Mouse (Mus musculus): ENCODE measurements around the gene Fam166a. TPM values are rescaled to one million over a fixed set of nuclear protein-coding genes. Genes with fewer than 3 reads are reported as not detected.

The Fam166a gene
- polyA plus RNA-seq, 1 experiment from 2014 or later, result 0.87 TPM

DNA sequence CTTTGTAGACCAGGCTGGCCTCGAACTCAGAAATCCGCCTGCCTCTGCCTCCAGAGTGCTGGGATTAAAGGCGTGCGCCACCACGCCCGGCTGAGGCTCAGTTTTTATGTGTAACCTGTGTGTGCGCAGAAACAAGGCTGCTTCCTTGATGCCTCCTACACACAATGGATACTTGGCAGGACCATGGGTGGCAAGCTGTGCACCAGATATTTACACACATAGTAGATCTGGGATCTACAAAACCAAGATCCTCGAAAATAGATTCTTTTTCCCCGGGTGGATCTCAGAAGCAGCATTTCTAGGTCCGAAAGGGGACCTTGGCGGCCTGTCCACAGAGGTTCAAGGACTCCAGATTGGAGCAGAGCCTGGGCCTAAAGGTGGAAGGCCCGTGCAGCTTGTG lies 43.3 kb downstream of the Fam166a start:
- H3K36me3 ChIP-seq (replicated peaks), result no peaks in the 10 kb centered on the region
- no peaks in the 10 kb centered on the region for H3K9me3 ChIP-seq
- peaks cover 24% of the 10 kb centered on the region for H3K27me3 ChIP-seq
- peak overlapping the region; percentile 79 for H3K4me3 ChIP-seq (replicated peaks)
- 46% methylated on average over 12 of the region's 12 CpGs for WGBS
- peak overlapping the region; percentile 99 for H3K4me2 ChIP-seq
- H3K27ac ChIP-seq, result 0 out of 2 replicates have a peak overlapping the region, but pooled peaks have one; percentile 5
- 0 out of 2 replicates have a peak overlapping the region, but pooled peaks have one; percentile 25 for H3K9ac ChIP-seq
- peaks cover 46% of the 10 kb centered on the region for H3K4me1 ChIP-seq
- 0 out of 2 replicates have a peak, but pooled peaks have one; percentile 1 for ATAC-seq (ENCODE audit: low FRiP score)

DNA sequence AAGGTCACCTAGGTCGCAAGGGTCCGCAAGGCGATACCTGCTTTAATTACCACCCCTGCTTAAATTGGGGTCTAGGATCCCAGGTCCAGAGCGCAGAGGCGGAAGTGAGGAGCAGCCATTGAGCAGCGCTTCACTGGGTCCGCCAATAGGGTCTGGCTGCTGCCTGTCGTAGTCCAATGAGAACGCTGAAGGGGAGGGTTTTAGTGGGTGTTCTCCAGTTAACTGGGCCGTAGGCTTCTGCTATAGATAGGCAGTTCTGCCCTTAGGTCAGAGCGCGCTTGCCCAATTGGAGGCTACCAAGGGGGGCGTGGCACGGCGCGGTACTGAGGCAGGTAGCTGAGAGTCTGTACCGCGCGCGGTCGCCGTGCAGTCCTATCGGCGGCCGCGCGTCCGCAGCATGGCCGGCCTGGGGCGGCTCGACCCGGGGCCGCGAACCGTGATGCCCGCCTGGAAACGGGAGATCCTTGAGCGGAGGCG lies 43.8 kb downstream of the Fam166a start, which contains the start of gene Tprn:
TSS of gene Tprn (plus strand) at position 328 of the 477 bp plus-strand sequence.
- H3K4me3 ChIP-seq (replicated peaks), result peak within 1 kb of the TSS; percentile 79
- no peaks in the 10 kb centered on the region for H3K36me3 ChIP-seq (replicated peaks)
- peak within 1 kb of the TSS; percentile 68 for H3K9ac ChIP-seq
- under 1% methylated on average over 34 of the region's 39 CpGs for WGBS
- 0 out of 2 replicates have a peak within 1 kb of the TSS, but pooled peaks have one; percentile 36 for H3K27ac ChIP-seq
- no peaks in the 10 kb centered on the region for H3K9me3 ChIP-seq
- peaks cover 47% of the 10 kb centered on the region for H3K4me1 ChIP-seq
- ATAC-seq (ENCODE audit: low FRiP score), result peak; percentile 99
- peaks cover 24% of the 10 kb centered on the region for H3K27me3 ChIP-seq
- peak within 1 kb of the TSS; percentile 99 for H3K4me2 ChIP-seq

DNA sequence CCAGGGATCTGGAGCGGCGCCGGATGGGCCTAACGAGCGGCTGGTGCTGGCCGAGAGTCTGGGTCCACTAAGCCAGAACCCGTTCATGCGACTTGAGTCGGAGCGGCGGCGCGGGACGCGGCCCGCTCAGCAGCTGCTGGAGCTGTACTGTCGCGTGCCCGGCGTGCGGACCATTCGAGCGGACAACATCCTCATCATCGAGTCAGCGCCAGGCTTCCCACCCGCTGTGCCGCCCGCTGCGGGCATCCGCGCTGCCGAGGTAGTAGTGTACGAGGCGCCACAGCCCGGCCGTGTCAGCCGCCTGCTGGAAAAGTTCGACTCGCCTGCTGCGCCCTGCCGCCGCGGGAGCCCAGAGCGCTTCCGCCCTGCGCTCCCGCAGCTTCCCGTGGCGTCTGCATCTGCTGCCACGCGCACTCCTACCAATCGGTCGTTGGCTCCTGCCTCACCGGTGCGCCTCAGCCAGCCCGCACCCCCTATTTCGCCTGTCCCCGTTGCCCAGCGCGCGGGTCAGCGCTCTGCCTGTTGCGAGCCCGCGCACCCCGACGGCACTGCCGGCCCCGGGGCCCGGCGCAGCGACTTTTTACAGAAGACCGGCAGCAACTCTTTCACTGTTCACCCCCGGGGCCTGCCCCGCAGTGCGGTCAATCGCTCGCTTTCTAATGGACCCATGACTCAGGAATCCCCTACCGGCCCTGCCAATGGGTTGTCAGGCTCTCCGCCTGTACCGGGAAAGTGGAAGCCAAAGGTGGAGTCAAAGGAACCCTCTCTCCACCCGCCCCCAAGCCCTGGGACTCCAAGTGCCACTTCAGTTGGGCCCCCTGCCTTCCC lies 44.5 kb downstream of the Fam166a start:
- WGBS, result under 1% methylated on average over 74 of the region's 82 CpGs
- peak overlapping the region; percentile 79 for H3K4me3 ChIP-seq (replicated peaks)
- peak; percentile 24 for ATAC-seq (ENCODE audit: low FRiP score)
- H3K4me2 ChIP-seq, result peak overlapping the region; percentile 99
- H3K27ac ChIP-seq, result 0 out of 2 replicates have a peak overlapping the region, but pooled peaks have one; percentile 36
- peaks cover 24% of the 10 kb centered on the region for H3K27me3 ChIP-seq
- H3K36me3 ChIP-seq (replicated peaks), result peaks cover 5% of the 10 kb centered on the region; the same call in 1 of the 2 replicates
- H3K4me1 ChIP-seq, result peaks cover 49% of the 10 kb centered on the region
- no peaks in the 10 kb centered on the region for H3K9me3 ChIP-seq
- peak overlapping the region; percentile 68 for H3K9ac ChIP-seq

GRCm38 (mm10) chr2:25263623-25264285 lies 45.2 kb downstream of the Fam166a start:
- peak overlapping the region; percentile 68 for H3K9ac ChIP-seq
- peak overlapping the region; percentile 79 for H3K4me3 ChIP-seq (replicated peaks)
- H3K27ac ChIP-seq, result no peak overlapping the region
- ATAC-seq (ENCODE audit: low FRiP score), result no peak
- peaks cover 10% of the 10 kb centered on the region for H3K36me3 ChIP-seq (replicated peaks)
- peaks cover 49% of the 10 kb centered on the region for H3K4me1 ChIP-seq
- H3K9me3 ChIP-seq, result no peaks in the 10 kb centered on the region
- H3K27me3 ChIP-seq, result peaks cover 24% of the 10 kb centered on the region
- H3K4me2 ChIP-seq, result peak overlapping the region; percentile 99
- 21% methylated on average over 12 of the region's 12 CpGs for WGBS

GRCm38 (mm10) chr2:25264286-25264660 lies 45.7 kb downstream of the Fam166a start:
- H3K27me3 ChIP-seq, result peaks cover 24% of the 10 kb centered on the region
- H3K4me2 ChIP-seq, result peak overlapping the region; percentile 99; the same call in 1 of the 2 replicates
- ATAC-seq (ENCODE audit: low FRiP score), result no peak
- WGBS, result 84% methylated on average over 5 of the region's 5 CpGs
- no peaks in the 10 kb centered on the region for H3K9me3 ChIP-seq
- H3K27ac ChIP-seq, result no peak overlapping the region
- peaks cover 15% of the 10 kb centered on the region for H3K36me3 ChIP-seq (replicated peaks)
- H3K4me3 ChIP-seq (replicated peaks), result peak overlapping the region; percentile 79; the same call in 1 of the 2 replicates
- no peak overlapping the region for H3K9ac ChIP-seq
- peaks cover 49% of the 10 kb centered on the region for H3K4me1 ChIP-seq

DNA sequence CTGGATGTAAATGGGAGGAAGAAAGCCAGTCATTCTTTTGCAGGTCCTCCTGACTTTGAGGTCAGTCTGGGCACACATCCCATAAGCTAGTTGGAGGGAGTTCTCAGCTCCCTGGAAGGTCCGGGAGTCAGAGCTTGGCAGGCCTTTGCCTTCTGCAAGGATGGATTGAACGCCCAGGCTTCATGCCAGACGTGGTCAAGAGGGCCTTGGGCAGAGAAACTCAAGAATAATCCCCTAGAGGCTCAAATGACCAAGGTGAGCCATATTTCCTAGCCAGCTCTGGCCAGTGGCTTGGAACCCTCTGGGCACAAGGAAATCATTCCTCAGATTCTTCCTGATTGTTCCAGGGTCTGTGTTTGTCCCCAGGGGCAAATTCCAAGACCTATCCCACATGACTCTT lies 46.3 kb downstream of the Fam166a start:
- Histone ChIP-seq H3K4me3 (replicated peaks) (no peak overlapping the region), H3K9ac (no peak overlapping the region), H3K36me3 (replicated peaks) (peaks cover 21% of the 10 kb centered on the region), H3K9me3 (no peaks in the 10 kb centered on the region), H3K4me2 (no peak overlapping the region; the same call in 1 of the 2 replicates), H3K27ac (no peak overlapping the region), H3K4me1 (peaks cover 49% of the 10 kb centered on the region), H3K27me3 (peaks cover 24% of the 10 kb centered on the region)
- WGBS, result 81% methylated on average over 3 of the region's 3 CpGs
- no peak for ATAC-seq (ENCODE audit: low FRiP score)

DNA sequence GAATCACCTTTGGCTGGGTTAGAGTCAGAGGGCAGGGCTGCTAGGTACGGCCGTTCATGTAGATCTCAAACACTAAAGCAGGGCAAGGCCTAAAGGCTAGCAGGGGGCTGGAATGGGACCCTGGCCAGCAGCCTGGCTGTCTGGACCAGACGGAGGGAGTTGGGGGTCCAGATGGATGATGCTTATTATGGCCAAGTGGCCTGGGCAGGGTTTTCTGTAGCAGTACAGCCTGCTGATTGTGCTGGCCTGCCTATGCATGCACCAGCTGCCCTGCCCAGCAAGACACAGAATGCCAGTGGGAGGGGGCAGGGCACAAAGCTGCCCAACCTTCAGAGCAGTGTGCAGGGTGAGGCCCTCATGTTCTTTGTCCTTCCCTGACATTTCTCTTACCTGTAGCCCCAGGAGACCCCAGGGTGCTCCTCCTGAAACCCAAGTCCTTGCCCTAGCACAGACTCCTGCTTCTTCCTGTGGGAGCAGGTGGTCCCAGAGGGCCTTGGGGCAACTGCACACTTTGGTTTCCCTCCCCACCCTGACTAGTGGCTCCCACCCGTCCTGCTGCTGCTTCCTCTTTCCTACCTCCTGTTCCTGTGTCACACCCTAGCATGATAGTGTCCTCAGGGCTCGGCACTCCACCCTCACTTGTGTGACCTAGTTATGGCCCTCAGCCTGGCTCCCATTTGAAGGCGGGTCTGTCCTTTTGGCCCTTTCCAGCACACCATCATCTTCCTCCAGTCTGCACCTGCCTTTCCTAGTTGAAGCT lies 47.5 kb downstream of the Fam166a start:
- Histone ChIP-seq H3K36me3 (replicated peaks) (peaks cover 33% of the 10 kb centered on the region), H3K9me3 (no peaks in the 10 kb centered on the region), H3K4me2 (peak overlapping the region; percentile 13; the same call in 1 of the 2 replicates), H3K4me1 (peaks cover 56% of the 10 kb centered on the region), H3K27ac (no peak overlapping the region), H3K4me3 (replicated peaks) (no peak overlapping the region), H3K27me3 (peaks cover 24% of the 10 kb centered on the region), H3K9ac (0 out of 2 replicates have a peak overlapping the region, but pooled peaks have one; percentile 25)
- ATAC-seq (ENCODE audit: low FRiP score), result no peak
- WGBS, result 75% methylated on average over 6 of the region's 6 CpGs

- Histone ChIP-seq H3K9me3 (no peaks in the 10 kb centered on the region), H3K36me3 (replicated peaks) (peaks cover 34% of the 10 kb centered on the region), H3K4me1 (peaks cover 62% of the 10 kb centered on the region), H3K4me2 (0 out of 2 replicates have a peak overlapping the region, but pooled peaks have one; percentile 13), H3K4me3 (replicated peaks) (no peak overlapping the region), H3K27ac (0 out of 2 replicates have a peak overlapping the region, but pooled peaks have one; percentile 19), H3K27me3 (peaks cover 24% of the 10 kb centered on the region), H3K9ac (no peak overlapping the region)
- no peak for ATAC-seq (ENCODE audit: low FRiP score)
- 64% methylated on average over 2 of the region's 2 CpGs for WGBS
These were observed 48.2 kb downstream of the Fam166a start for GRCm38 (mm10) chr2:25266720-25267119.

DNA sequence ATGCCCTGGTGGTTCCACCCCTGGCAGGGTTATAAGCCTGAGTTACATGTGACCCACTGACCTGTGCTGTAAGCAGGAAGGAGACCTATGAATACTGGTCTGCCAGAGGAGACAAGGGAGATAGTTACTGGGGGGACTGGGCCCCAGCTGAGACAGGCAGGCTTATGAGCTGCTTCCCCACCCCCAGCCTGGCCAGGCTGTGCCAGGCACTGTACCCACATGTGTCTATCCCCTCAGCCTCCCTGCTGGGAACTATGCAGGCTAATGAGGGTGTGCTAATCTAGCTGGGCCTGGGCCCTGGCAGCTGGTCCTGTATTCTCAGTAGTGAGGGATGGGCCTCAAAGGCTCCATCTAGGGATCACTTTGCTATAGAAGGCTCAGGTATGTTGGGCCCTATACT lies 48.7 kb downstream of the Fam166a start:
- no peak for ATAC-seq (ENCODE audit: low FRiP score)
- Histone ChIP-seq H3K9me3 (no peaks in the 10 kb centered on the region), H3K27ac (0 out of 2 replicates have a peak overlapping the region, but pooled peaks have one; percentile 19), H3K9ac (no peak overlapping the region), H3K36me3 (replicated peaks) (peaks cover 34% of the 10 kb centered on the region), H3K4me2 (no peak overlapping the region), H3K27me3 (peaks cover 24% of the 10 kb centered on the region), H3K4me3 (replicated peaks) (no peak overlapping the region), H3K4me1 (peaks cover 59% of the 10 kb centered on the region)

DNA sequence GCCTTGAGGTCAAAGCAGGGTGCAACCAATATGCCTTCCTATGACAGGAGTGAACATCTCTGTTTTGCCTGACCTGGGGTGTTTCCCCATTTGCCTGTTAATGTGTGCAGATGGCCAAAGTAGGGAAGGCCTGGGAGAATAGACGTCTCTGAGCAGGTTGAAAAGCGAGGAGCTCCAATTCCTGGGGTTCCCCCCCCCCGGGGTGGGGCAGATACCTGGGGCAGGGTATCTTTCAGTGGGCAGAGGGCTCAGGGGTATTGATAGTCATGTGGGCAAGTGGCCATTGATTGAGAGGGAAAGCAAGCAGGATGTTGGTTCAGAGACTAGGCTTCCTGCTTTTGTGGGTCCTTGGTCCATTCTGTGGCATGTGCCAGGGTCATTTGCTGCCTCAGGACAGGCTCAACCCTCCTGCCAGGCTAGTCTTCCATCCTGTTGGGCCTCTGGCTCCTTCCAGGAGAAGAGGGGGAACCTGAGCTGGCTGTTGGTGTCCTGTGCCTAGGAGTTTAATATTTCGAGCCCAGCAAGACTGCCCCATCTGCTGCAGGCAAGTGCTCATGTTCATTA lies 49.3 kb downstream of the Fam166a start:
- ATAC-seq (ENCODE audit: low FRiP score), result no peak
- H3K4me2 ChIP-seq, result no peak overlapping the region

More for the DNA sequence above, 49.3 kb downstream of the Fam166a start:
- no peak overlapping the region for H3K27ac ChIP-seq
- WGBS, result 80% methylated on average over 4 of the region's 4 CpGs
- peaks cover 34% of the 10 kb centered on the region for H3K36me3 ChIP-seq (replicated peaks)
- H3K4me3 ChIP-seq (replicated peaks), result no peak overlapping the region
- H3K4me1 ChIP-seq, result peaks cover 59% of the 10 kb centered on the region
- no peak overlapping the region for H3K9ac ChIP-seq
- peaks cover 23% of the 10 kb centered on the region for H3K27me3 ChIP-seq
- no peaks in the 10 kb centered on the region for H3K9me3 ChIP-seq

All from forebrain, embryonic 12.5 days (tissue).